Mouse (Mus musculus) forebrain, embryonic 13.5 days (tissue): ENCODE measurements around the gene Gm10337. TPM values are rescaled to one million over a fixed set of nuclear protein-coding genes. Genes with fewer than 3 reads are reported as not detected.

Experiments
- ATAC-seq: fragments of 200-750 bp; cut with Nextera tagmentation; 2 replicates; pipeline ENCODE4 v1.8.0; 2017
- H3K27ac ChIP-seq: fragments of 300-500 bp; sonication (generic); 2 replicates; pipeline ENCODE4 v1.5.1; 2015; ENCODE audit warnings: inconsistent platforms, mild to moderate bottlenecking, moderate library complexity
- H3K27me3 ChIP-seq: fragments of 300-500 bp; sonication (generic); 2 replicates; pipeline ENCODE4 v1.6.1; 2015; ENCODE audit warnings: mild to moderate bottlenecking, inconsistent platforms
- H3K36me3 ChIP-seq: fragments of 300-500 bp; sonication (generic); 2 replicates; pipeline ENCODE4 v1.6.1; 2015; ENCODE audit warnings: mild to moderate bottlenecking, inconsistent platforms; ENCODE audit not compliant: poor library complexity, severe bottlenecking
- H3K4me1 ChIP-seq: fragments of 300-500 bp; sonication (generic); 2 replicates; pipeline ENCODE4 v1.6.1; 2015; ENCODE audit warnings: inconsistent platforms
- H3K4me2 ChIP-seq: fragments of 300-500 bp; sonication (generic); 2 replicates; pipeline ENCODE4 v1.6.1; 2015; ENCODE audit warnings: inconsistent platforms, mild to moderate bottlenecking, moderate library complexity
- H3K4me3 ChIP-seq: fragments of 300-500 bp; sonication (generic); 2 replicates; pipeline ENCODE4 v1.5.1; 2015; ENCODE audit warnings: mild to moderate bottlenecking, inconsistent platforms
- H3K9ac ChIP-seq: fragments of 300-500 bp; sonication (generic); 2 replicates; pipeline ENCODE4 v1.6.1; 2015; ENCODE audit warnings: mild to moderate bottlenecking, inconsistent platforms
- H3K9me3 ChIP-seq: fragments of 300-500 bp; sonication (generic); replicated peaks from 2 replicates; pipeline ENCODE4 v1.6.1; 2016; ENCODE audit warnings: inconsistent platforms
- WGBS: fragments of 180-500 bp; shearing (Covaris S2); methylation state at CpG from one replicate; pipeline ENCODE4 v1.1.7; 2015; 5-methylcytosine and 5-hydroxymethylcytosine counted together
- polyA plus RNA-seq: library from polyadenylated mRNA; unstranded; fragments of >200 nt; fragmentation: Nextera tagmentation; extraction: Ambion mirVana; gene quantifications from 2 replicates; pipeline ENCODE4 v1.2.1, GENCODE M21; 2015

The Gm10337 gene
- polyA plus RNA-seq, 1 experiment from 2014 or later: 13.4 TPM

DNA sequence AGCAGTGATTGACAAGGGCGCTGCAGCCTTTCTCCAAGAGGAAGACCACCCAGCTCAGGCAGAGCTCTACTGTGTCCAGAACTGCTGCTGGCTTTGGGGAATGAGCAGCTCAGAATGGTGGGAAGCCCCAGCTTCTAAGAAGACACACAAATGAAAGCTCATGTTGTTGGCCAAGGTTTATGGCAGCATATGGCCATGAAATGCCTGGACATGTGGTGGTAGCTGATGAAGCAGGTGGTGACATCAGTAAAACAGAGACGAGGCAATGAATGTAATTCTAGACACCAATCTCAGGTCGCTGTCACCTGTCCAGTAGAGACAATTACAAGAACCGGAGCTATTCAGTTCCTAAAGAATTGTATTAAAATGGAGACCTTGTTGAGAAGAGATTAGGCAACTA lies 41.3 kb downstream of the Gm10337 start:
- Histone ChIP-seq H3K4me1 (peaks cover 16% of the 10 kb centered on the region), H3K27me3 (no peaks in the 10 kb centered on the region), H3K36me3 (peaks cover 66% of the 10 kb centered on the region), H3K27ac (no peak overlapping the region), H3K4me3 (no peak overlapping the region), H3K4me2 (no peak overlapping the region), H3K9ac (no peak overlapping the region), H3K9me3 (no peaks in the 10 kb centered on the region)
- no peak for ATAC-seq
- 85% methylated on average over 4 of the region's 4 CpGs for WGBS

DNA sequence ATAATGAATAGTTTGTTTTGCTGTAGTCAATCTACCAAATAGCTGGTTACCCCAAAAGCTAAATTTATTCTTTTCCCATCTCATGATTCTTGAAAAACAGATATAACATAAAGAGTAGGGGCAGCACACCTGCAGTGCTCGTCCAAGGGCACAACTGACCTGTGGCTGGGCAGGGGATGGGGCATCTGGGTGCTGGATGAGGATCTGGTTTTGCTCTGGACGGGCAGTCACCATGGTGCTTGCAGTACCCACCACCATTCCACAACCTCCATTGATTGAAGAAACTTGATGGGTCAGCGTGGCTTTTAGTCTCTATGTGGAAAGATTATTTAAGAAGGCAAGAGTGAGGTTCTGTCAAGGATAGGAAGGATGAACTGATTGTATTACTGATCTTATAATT lies 42.7 kb downstream of the Gm10337 start:
- 82% methylated on average over 3 of the region's 3 CpGs for WGBS
- peak; percentile 41; the same call in 1 of the 2 replicates for ATAC-seq
- no peaks in the 10 kb centered on the region for H3K27me3 ChIP-seq

DNA sequence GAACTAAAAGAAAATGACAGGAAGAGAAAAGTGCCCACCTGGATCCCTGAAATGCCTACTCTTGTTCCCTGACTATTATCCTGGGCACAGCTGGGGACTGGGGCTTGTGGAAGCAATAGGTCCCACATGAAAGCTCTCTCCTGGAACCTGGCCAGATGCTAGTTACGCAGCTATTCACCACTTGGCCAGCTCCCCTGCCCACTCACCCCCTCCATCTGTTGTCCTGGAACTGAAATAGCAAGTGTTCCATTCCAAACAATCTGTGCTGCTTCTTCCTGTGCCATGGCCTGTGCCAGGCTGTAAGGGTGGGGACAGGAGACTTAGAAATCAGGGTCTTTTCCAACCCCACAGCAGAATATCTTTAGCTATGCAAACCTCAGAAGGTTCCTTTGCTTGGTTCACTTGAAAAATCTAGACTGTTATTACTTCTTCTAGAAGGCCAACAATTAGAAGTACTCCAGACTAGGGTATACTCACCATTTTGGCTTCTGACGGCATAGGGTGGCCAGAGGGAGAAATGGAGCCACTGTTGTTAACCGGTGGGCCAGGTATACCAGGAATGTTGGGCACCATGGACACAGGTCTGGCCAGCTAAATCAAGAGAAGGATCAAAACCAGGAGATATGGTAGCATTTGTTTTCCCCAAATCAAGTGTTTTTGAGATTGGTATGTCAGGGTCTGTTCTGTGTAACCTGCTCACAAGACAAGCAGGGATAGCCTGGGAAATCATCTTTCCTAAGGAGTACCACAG lies 43.3 kb downstream of the Gm10337 start:
- Histone ChIP-seq H3K36me3 (peaks cover 61% of the 10 kb centered on the region), H3K4me1 (peaks cover 16% of the 10 kb centered on the region), H3K9ac (no peak overlapping the region), H3K4me3 (no peak overlapping the region), H3K9me3 (no peaks in the 10 kb centered on the region), H3K27ac (peak overlapping the region; percentile 74), H3K27me3 (no peaks in the 10 kb centered on the region), H3K4me2 (no peak overlapping the region)
- 72% methylated on average over 3 of the region's 3 CpGs for WGBS
- ATAC-seq: peak; percentile 87

More for the DNA sequence above, 42.7 kb downstream of the Gm10337 start:
- H3K27ac ChIP-seq: peak overlapping the region; percentile 74
- no peaks in the 10 kb centered on the region for H3K9me3 ChIP-seq
- H3K4me3 ChIP-seq: no peak overlapping the region
- no peak overlapping the region for H3K4me2 ChIP-seq
- peaks cover 61% of the 10 kb centered on the region for H3K36me3 ChIP-seq
- H3K9ac ChIP-seq: no peak overlapping the region
- H3K4me1 ChIP-seq: peaks cover 16% of the 10 kb centered on the region

- H3K9ac ChIP-seq: no peak overlapping the region
- WGBS: 67% methylated on average over 3 of the region's 3 CpGs
- no peak overlapping the region for H3K4me2 ChIP-seq
- H3K36me3 ChIP-seq: peaks cover 62% of the 10 kb centered on the region
- ATAC-seq: peak; percentile 58; the same call in 1 of the 2 replicates
- peaks cover 16% of the 10 kb centered on the region for H3K4me1 ChIP-seq
- H3K9me3 ChIP-seq: no peaks in the 10 kb centered on the region
- no peaks in the 10 kb centered on the region for H3K27me3 ChIP-seq
- peak overlapping the region; percentile 74 for H3K27ac ChIP-seq
- no peak overlapping the region for H3K4me3 ChIP-seq
Measured at GRCm38 (mm10) chr15:102547478-102547877, 44.0 kb downstream of the Gm10337 start.

GRCm38 (mm10) chr15:102552599-102552998 lies 49.1 kb downstream of the Gm10337 start:
- Histone ChIP-seq H3K36me3 (peaks cover 66% of the 10 kb centered on the region), H3K9me3 (no peaks in the 10 kb centered on the region), H3K4me2 (no peak overlapping the region), H3K4me1 (peaks cover under 1% of the 10 kb centered on the region; the same call in 1 of the 2 replicates), H3K27ac (no peak overlapping the region), H3K9ac (no peak overlapping the region), H3K4me3 (no peak overlapping the region), H3K27me3 (no peaks in the 10 kb centered on the region)
- ATAC-seq: no peak
- 94% methylated on average over 5 of the region's 5 CpGs for WGBS

Other genes with a start within 250 kb of the Gm10337 start
- gene Rarg, start 246.2 kb upstream of the Gm10337 start, polyA plus RNA-seq: 3.2 and 4.2 TPM in 2 replicates
- 0.09 TPM in 1 of 2 replicates, not detected in the other for gene Gm9918, start 233.2 kb upstream of the Gm10337 start, polyA plus RNA-seq
- 46.7 and 48.9 TPM in 2 replicates for gene Mfsd5, start 224.3 kb upstream of the Gm10337 start, polyA plus RNA-seq
- gene Espl1, start 207.5 kb upstream of the Gm10337 start, polyA plus RNA-seq: 19.7 and 27.3 TPM in 2 replicates
- 470 and 502 TPM in 2 replicates for gene Pfdn5, start 177.6 kb upstream of the Gm10337 start, polyA plus RNA-seq
- 116 and 126 TPM in 2 replicates for gene Myg1, start 172.0 kb upstream of the Gm10337 start, polyA plus RNA-seq
- gene Aaas, start 153.0 kb upstream of the Gm10337 start, polyA plus RNA-seq: 64.1 and 66.5 TPM in 2 replicates
- gene Sp7, start 136.5 kb upstream of the Gm10337 start, polyA plus RNA-seq: 0.15 and 0.18 TPM in 2 replicates
- 7.0 and 8.1 TPM in 2 replicates for gene Sp1, start 97.6 kb upstream of the Gm10337 start, polyA plus RNA-seq
- gene Amhr2, start 58.4 kb upstream of the Gm10337 start, polyA plus RNA-seq: 0.19 and 0.20 TPM in 2 replicates
- gene Prr13, start 44.7 kb upstream of the Gm10337 start, polyA plus RNA-seq: 88.9 and 90.9 TPM in 2 replicates
- gene Pcbp2, start 33.2 kb upstream of the Gm10337 start, polyA plus RNA-seq: 198 and 212 TPM in 2 replicates
- 37.6 and 40.4 TPM in 2 replicates for gene Map3k12, start 13.3 kb downstream of the Gm10337 start, polyA plus RNA-seq
- gene Tarbp2, start 14.5 kb downstream of the Gm10337 start, polyA plus RNA-seq: 87.7 and 103 TPM in 2 replicates
- 1.6 and 3.9 TPM in 2 replicates for gene Npff, start 21.2 kb downstream of the Gm10337 start, polyA plus RNA-seq
- not detected in 2 replicates for gene Gm28047, start 121.3 kb downstream of the Gm10337 start, polyA plus RNA-seq
- 19.8 and 22.1 TPM in 2 replicates for gene Atf7, start 121.7 kb downstream of the Gm10337 start, polyA plus RNA-seq
- 52.3 and 79.6 TPM in 2 replicates for gene Atp5g2, start 168.6 kb downstream of the Gm10337 start, polyA plus RNA-seq
- 45.0 and 48.7 TPM in 2 replicates for gene Calcoco1, start 218.5 kb downstream of the Gm10337 start, polyA plus RNA-seq